Mouse (Mus musculus) gastrocnemius, postnatal 25 days (tissue): Measurements from ENCODE around the gene Rarg. TPM values are rescaled to one million over a fixed set of nuclear protein-coding genes. Genes with fewer than 3 reads are reported as not detected.
"Not testable (repeated sequence)": the region's sequence is repeated elsewhere in the genome, so short reads cannot be mapped to it uniquely, and the experiment has no call there.

Source experiments
- DNase-seq: peaks from one replicate; pipeline ENCODE4 v3.0.0; 2022
- total RNA-seq, 2 experiments: library from RNA; stranded (reverse); gene quantifications; 1 replicate in 1 of 2; 2 replicates in 1 of 2; pipeline ENCODE4 v1.2.3; 2021

The Rarg gene
- total RNA-seq, 2 experiments from 2014 or later = 9.3 to 9.8 TPM

GRCm38 (mm10) chr15:102238543-102239259 lies 18.6 kb downstream of the Rarg start:
- DNase-seq = no peak

GRCm38 (mm10) chr15:102235371-102236027 lies 21.8 kb downstream of the Rarg start:
- peak; percentile 57 for DNase-seq

- DNase-seq = no peak
Observed at GRCm38 (mm10) chr15:102233896-102234295, 23.4 kb downstream of the Rarg start.

GRCm38 (mm10) chr15:102232764-102233163 lies 24.6 kb downstream of the Rarg start:
- DNase-seq = no peak

- peak; percentile 44 for DNase-seq
Observed at GRCm38 (mm10) chr15:102231748-102232147, 25.6 kb downstream of the Rarg start, which contains the start of gene Itgb7. Gene Itgb7 (minus strand): TSS chr15:102231944.

- DNase-seq = no peak
Observed at GRCm38 (mm10) chr15:102230408-102231321, 26.7 kb downstream of the Rarg start.

GRCm38 (mm10) chr15:102225619-102226018 lies 31.7 kb downstream of the Rarg start:
- not testable (repeated sequence) for DNase-seq

GRCm38 (mm10) chr15:102224992-102225617 lies 32.2 kb downstream of the Rarg start:
- DNase-seq = no peak

GRCm38 (mm10) chr15:102224186-102224991 lies 32.9 kb downstream of the Rarg start:
- peak; percentile 76 for DNase-seq

GRCm38 (mm10) chr15:102222386-102222785 lies 34.9 kb downstream of the Rarg start:
- DNase-seq = no peak

- no peak for DNase-seq
Observed at GRCm38 (mm10) chr15:102217325-102217724, 40.0 kb downstream of the Rarg start.

- DNase-seq = no peak
Observed at GRCm38 (mm10) chr15:102216459-102217228, 40.7 kb downstream of the Rarg start.

GRCm38 (mm10) chr15:102215624-102216023 lies 41.7 kb downstream of the Rarg start:
- DNase-seq = no peak

GRCm38 (mm10) chr15:102214132-102214531 lies 43.2 kb downstream of the Rarg start:
- no peak for DNase-seq

GRCm38 (mm10) chr15:102211895-102212294 lies 45.4 kb downstream of the Rarg start:
- no peak for DNase-seq

- no peak for DNase-seq
Observed at GRCm38 (mm10) chr15:102210816-102211215, 46.5 kb downstream of the Rarg start.

- no peak for DNase-seq
Observed at GRCm38 (mm10) chr15:102209114-102209513, 48.2 kb downstream of the Rarg start.

GRCm38 (mm10) chr15:102208092-102208561 lies 49.2 kb downstream of the Rarg start:
- no peak for DNase-seq

GRCm38 (mm10) chr15:102207351-102207750 lies 50.0 kb downstream of the Rarg start:
- no peak for DNase-seq

- no peak for DNase-seq
Observed at GRCm38 (mm10) chr15:102205779-102206178, 51.5 kb downstream of the Rarg start.
